Mouse (Mus musculus): ENCODE measurements at regions not wholly inside any gene's neighbourhood (a gene's known extent, or its start where the extent isn't known, plus 50 kb on each side); places are given as distances from the start of the nearest gene placed in this dataset.

DNA sequence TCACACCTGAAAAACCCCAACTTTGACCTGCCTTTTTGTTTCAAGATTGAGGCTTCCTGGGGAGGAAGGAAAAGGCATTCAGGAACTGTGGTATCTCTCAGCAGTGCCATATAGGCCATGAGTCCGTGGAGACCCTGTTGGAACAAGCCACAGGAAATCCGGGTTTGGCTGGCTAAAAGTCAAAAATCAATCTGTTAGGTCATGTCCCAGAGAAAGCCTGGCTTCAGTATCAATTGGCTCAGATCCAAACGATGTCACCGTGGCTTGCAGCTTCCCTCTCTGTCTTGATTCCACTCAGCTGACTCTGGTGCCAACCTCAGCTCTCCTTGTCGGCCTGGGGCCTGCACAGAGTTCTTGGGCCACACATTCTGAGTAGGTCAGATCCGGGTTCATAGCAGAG, 191.1 kb downstream of the Shq1 start:
- Histone ChIP-seq H3K4me3 (ENCODE audit: insufficient read depth, low read length) (no peak overlapping the region), H3K27ac (ENCODE audit: insufficient read depth, low read length) (no peak overlapping the region), H3K4me1 (ENCODE audit: control insufficient read depth, insufficient read depth, low read length) (no peaks in the 10 kb centered on the region)
- TF ChIP-seq CTCF (IDR thresholded peaks at IDR 0.05; ENCODE audit: extremely low read depth, insufficient read depth, low read length): no peak
- TF ChIP-seq POLR2A (IDR thresholded peaks at IDR 0.05; ENCODE audit: extremely low read depth, insufficient read depth, low read length): no peak

DNA sequence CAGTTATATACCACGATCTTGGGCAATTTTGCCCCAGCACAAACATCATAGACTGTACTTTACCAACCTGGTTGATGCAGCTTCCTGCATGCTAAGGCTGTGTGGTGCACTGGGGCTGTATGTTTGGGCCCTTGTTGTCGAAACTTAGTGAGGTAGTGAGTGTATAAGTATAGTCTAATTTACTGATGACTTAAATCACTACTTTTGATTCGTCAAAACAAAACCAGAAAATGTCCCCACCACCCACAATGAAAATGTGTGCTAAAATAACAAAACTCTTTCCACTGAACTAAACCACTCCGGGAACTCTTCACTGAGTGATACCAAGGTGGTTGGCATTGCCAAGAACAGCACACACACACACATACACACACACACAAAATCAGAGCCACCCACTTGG, 191.5 kb downstream of the Shq1 start:
- TF ChIP-seq POLR2A (IDR thresholded peaks at IDR 0.05; ENCODE audit: extremely low read depth, insufficient read depth, low read length): no peak
- TF ChIP-seq CTCF (IDR thresholded peaks at IDR 0.05; ENCODE audit: extremely low read depth, insufficient read depth, low read length): no peak
- Histone ChIP-seq H3K4me3 (ENCODE audit: insufficient read depth, low read length) (no peak overlapping the region), H3K27ac (ENCODE audit: insufficient read depth, low read length) (no peak overlapping the region), H3K4me1 (ENCODE audit: control insufficient read depth, insufficient read depth, low read length) (no peaks in the 10 kb centered on the region)

DNA sequence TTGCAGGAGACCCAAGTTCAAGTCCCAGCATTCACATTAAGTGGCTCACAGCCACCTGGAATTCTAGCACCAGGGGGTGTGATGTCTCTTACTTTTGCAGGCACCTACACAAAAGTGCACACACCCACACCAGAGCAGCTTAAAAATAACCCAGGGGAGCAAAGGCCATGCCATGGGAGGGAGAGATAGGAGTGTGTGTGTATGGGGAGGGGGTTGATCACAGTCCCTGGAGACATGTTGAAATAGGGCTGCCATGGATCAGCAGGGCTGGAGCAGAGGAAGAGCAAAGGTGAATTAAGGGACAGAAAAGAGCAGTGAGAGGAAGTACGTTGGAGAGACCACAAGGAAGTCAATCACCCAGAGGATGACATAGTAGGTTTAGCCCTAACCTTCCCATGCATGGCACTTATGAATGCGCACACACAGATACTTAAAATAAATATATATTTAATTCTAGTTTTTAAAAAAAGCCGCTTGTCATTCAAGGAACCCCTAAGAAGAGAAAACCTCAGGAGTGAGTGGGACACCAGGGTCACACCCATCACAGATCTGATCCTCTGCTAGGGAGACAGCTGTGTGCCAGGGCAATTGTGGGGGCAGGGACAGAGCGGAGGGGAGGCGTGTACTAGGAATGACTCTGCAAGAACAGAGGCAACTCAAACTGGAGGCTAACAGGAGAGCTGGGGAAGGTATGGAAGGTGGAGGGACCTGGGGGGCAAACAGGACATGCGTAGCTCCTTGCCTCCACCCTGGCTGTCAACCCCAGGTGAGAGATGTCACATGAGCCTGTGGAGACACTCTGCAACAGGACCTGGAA, 189.5 kb upstream of the Rybp start:
- no peaks in the 10 kb centered on the region for H3K4me1 ChIP-seq (ENCODE audit: control insufficient read depth, insufficient read depth, low read length)
- H3K4me3 ChIP-seq (ENCODE audit: insufficient read depth, low read length): no peak overlapping the region
- TF ChIP-seq POLR2A (IDR thresholded peaks at IDR 0.05; ENCODE audit: extremely low read depth, insufficient read depth, low read length) (no peak), CTCF (IDR thresholded peaks at IDR 0.05; ENCODE audit: extremely low read depth, insufficient read depth, low read length) (no peak)
- no peak overlapping the region for H3K27ac ChIP-seq (ENCODE audit: insufficient read depth, low read length)

DNA sequence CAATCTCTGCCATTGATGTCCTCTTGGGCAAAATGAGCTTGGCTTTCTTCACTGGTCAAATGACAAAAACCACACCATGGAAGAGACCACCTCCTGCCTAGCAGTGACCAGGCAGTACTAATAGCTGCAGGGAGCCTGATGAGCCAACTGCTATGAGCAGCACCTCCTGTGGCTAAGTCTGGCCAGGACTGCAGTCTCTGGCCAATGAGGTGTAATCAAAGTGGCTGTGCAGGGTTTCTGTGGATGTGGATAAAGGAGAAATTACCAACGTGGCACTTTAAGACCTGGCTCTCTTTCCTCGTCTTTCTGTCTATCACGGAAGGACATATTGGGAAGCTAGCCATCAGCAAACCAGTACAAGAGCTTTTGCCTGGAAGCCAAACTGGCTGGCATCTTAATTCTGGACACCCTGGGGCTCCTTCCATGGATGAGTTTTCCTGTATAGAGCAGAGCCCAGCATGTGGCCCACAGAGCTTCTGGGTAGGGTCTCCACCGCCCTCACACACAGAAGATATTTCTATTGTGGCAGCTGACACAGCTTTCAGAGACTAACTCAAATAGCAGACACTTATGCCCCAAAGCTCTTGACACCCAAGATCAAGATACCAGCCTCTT, 188.2 kb upstream of the Rybp start:
- no peaks in the 10 kb centered on the region for H3K4me1 ChIP-seq (ENCODE audit: control insufficient read depth, insufficient read depth, low read length)
- H3K4me3 ChIP-seq (ENCODE audit: insufficient read depth, low read length): no peak overlapping the region
- no peak for TF ChIP-seq POLR2A (IDR thresholded peaks at IDR 0.05; ENCODE audit: extremely low read depth, insufficient read depth, low read length)
- no peak for TF ChIP-seq CTCF (IDR thresholded peaks at IDR 0.05; ENCODE audit: extremely low read depth, insufficient read depth, low read length)
- no peak overlapping the region for H3K27ac ChIP-seq (ENCODE audit: insufficient read depth, low read length)

DNA sequence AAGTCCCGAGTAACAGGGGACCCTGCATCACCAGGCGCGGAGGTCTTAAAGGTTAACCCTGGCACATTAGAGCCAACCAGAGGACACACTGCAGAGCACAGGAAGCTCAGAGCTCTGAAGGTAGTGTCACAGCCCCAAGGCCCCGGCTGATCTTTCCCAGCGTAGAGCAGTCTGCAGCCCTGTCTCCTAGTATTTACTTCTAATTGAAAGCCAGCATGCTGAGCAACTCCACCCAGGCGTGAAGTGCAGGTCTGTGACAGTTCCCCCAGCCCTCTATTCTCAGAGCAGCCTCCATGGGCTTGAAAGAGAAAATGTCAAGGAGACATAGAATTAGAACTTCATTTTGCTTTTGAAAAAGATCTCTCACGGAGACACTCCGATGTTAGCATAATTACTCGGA, 187.0 kb upstream of the Rybp start:
- Histone ChIP-seq H3K4me1 (ENCODE audit: control insufficient read depth, insufficient read depth, low read length) (no peaks in the 10 kb centered on the region), H3K27ac (ENCODE audit: insufficient read depth, low read length) (no peak overlapping the region), H3K4me3 (ENCODE audit: insufficient read depth, low read length) (no peak overlapping the region)
- no peak for TF ChIP-seq POLR2A (IDR thresholded peaks at IDR 0.05; ENCODE audit: extremely low read depth, insufficient read depth, low read length)
- TF ChIP-seq CTCF (IDR thresholded peaks at IDR 0.05; ENCODE audit: extremely low read depth, insufficient read depth, low read length): no peak

DNA sequence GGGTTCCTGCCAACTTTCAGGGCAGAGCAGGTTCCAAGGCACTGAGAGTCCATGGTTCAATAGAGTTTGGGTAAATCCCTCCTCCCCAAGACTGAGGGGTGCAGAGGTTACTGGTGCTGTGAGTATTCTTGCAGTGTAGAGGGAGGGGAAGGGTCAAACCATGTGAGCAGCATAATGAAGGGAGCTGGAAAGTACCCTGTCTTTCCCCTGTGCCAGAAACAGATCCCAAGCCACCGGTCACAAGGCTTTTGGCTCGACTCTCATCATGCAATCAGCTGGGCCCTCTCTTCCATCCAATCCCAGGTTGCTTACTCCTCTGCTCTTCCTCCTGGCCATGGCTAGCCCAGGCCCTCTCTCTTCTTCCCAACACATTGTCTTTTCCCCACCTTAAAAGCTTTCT, 182.8 kb upstream of the Rybp start:
- TF ChIP-seq CTCF (IDR thresholded peaks at IDR 0.05; ENCODE audit: extremely low read depth, insufficient read depth, low read length) (no peak), POLR2A (IDR thresholded peaks at IDR 0.05; ENCODE audit: extremely low read depth, insufficient read depth, low read length) (no peak)
- no peak overlapping the region for H3K4me3 ChIP-seq (ENCODE audit: insufficient read depth, low read length)
- no peaks in the 10 kb centered on the region for H3K4me1 ChIP-seq (ENCODE audit: control insufficient read depth, insufficient read depth, low read length)
- no peak overlapping the region for H3K27ac ChIP-seq (ENCODE audit: insufficient read depth, low read length)

DNA sequence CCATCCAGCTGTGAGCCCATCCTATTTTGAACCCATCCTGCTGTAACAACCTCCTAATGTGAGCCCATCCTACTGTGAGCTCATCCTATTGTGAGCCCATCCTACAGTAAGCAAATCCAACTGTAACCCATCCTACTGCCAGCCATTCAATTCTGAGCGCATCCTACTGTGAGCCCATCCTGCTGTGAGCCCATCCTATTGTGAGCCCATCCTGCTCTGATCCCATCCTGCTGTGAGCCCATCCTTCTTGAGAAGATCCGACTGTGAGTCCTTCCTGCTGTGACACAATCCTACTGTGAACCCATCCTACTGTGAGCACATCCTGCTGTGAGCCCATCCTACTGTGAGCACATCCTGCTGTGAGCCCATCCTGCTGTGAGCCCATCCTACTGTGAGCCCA, 175.5 kb upstream of the Rybp start:
- H3K4me3 ChIP-seq (ENCODE audit: insufficient read depth, low read length): no peak overlapping the region
- no peak overlapping the region for H3K27ac ChIP-seq (ENCODE audit: insufficient read depth, low read length)
- H3K4me1 ChIP-seq (ENCODE audit: control insufficient read depth, insufficient read depth, low read length): no peaks in the 10 kb centered on the region
- TF ChIP-seq POLR2A (IDR thresholded peaks at IDR 0.05; ENCODE audit: extremely low read depth, insufficient read depth, low read length) (no peak), CTCF (IDR thresholded peaks at IDR 0.05; ENCODE audit: extremely low read depth, insufficient read depth, low read length) (no peak)

DNA sequence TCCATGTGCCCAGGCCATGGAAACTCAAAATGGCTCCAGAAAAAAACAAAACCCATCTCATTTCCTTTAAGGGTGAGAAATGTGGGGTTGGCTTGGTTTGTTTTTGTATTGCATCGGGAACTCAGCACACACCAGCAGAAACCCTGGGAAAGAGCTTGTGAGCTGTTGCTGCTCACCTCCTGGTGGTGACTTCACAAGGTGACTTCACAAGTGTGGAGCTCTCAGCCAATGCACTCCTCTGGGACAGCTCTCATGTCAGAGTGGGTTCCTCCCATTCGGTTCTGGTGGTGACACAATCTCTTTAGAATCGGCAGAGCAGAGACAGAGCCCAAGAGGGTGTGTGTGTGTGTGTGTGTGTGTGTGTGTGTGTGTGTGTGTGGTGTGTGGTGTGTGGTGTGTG, 166.1 kb upstream of the Rybp start:
- no peak overlapping the region for H3K4me3 ChIP-seq (ENCODE audit: insufficient read depth, low read length)
- no peak for TF ChIP-seq CTCF (IDR thresholded peaks at IDR 0.05; ENCODE audit: extremely low read depth, insufficient read depth, low read length)
- no peaks in the 10 kb centered on the region for H3K4me1 ChIP-seq (ENCODE audit: control insufficient read depth, insufficient read depth, low read length)
- H3K27ac ChIP-seq (ENCODE audit: insufficient read depth, low read length): no peak overlapping the region

DNA sequence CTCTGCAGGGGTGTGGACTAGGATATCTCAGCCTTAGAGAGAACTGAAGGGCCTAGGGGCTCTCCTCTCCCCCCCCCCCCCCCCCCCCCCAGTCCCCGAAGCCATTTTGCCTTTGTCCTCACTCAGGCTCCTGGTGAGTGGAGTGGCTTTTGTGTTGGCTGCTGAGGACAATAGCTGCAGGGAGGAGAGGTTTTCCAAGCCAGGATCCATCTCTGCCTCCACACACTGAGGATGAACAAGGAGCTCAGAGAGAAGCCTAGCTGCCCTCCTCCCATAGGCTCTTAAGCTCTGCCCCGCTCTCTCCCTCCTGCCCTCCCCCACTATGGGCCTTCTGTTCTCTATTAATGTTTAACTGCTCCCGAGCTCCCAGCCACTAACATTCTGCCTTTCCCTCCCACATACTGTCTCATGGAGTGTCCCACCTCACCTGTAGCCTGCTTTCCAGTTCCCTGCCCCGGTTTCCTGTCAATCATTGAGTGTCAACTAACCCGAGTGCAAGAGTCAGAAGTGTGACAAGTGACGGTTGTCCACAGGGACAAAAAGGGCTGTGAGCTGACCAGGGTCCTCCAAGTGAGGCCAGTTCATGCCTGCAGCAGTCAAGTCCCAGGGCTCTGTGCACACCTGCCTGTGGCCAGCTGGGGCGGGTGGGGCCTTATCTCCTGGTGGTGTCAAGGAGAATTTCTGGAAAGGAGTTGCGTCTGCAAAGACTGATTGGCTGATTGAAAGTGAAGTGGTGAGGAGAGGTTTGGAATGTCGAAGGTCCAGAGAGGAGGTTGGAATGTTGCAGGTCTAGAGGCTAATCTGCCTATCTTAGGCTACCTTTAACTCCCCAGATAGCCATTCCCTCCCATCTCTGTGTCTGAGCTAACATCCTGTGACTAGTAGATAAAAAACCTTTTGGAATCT, 165.1 kb upstream of the Rybp start:
- TF ChIP-seq POLR2A (IDR thresholded peaks at IDR 0.05; ENCODE audit: extremely low read depth, insufficient read depth, low read length): no peak
- no peak for TF ChIP-seq CTCF (IDR thresholded peaks at IDR 0.05; ENCODE audit: extremely low read depth, insufficient read depth, low read length)
- Histone ChIP-seq H3K4me3 (ENCODE audit: insufficient read depth, low read length) (no peak overlapping the region), H3K4me1 (ENCODE audit: control insufficient read depth, insufficient read depth, low read length) (no peaks in the 10 kb centered on the region), H3K27ac (ENCODE audit: insufficient read depth, low read length) (no peak overlapping the region)

Data from cortical plate, adult 2 months (tissue).